1 mouse cellular context compared by ENCODE assay signal in genomic region chr11:118348419-118348818, GRCm38 (mm10).
TF ChIP-seq lines count a peak whose summit lies in the region.

No protein-coding gene starts in this region.

TF ChIP-seq in CH12.LX, 34 proteins besides CTCF, POLR2A, EP300 and RAD21:
- TF ChIP-seq BHLHE40 (IDR thresholded peaks at IDR 0.05; ENCODE audit: low read depth, low read length) (peak; percentile 30; the same call in 1 of the 2 replicates), TCF12 (IDR thresholded peaks at IDR 0.05; ENCODE audit: low read depth, low read length) (no peak)
